8 mouse cellular contexts compared by ENCODE assay signal in the genomic region with DNA sequence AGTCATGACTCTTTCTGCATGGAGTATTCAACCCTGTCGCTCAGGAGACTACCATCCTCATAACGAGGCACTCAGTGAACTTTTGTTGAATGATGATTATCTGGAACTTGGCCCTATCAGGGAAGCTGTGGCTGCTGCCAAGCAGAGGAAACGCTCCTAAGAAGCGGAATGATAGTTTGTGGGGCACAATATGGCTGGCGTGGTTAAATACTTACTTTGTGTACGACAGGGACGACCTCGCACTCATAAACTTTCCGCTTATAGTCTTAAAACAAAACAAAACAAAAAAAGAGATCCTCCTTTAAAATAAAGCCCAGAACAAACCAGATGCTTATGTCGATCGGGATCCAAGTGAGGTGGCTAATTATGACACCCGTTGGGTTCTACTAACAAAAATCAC. TPM values are rescaled to one million over a fixed set of nuclear protein-coding genes. Genes with fewer than 3 reads are reported as not detected.
DNase-seq lines count a peak whose midpoint lies in the region; ATAC-seq and TF ChIP-seq lines count a peak whose summit lies in the region.

No protein-coding gene starts in this region.

- peak overlapping the region; percentile 90 for H3K4me2 ChIP-seq in kidney, embryonic 16.5 days (replicated peaks; ENCODE audit: low read depth, low read length)
- H3K4me2 ChIP-seq in forebrain, embryonic 13.5 days = peak overlapping the region; percentile 88
- H3K4me2 ChIP-seq in stomach, postnatal 0 days (replicated peaks; ENCODE audit: low read depth) = peak overlapping the region; percentile 77

- no peaks in the 10 kb centered on the region for H3K9me3 ChIP-seq in kidney, embryonic 16.5 days (ENCODE audit: low read length)
- H3K9me3 ChIP-seq in forebrain, embryonic 13.5 days (replicated peaks) = no peaks in the 10 kb centered on the region
- H3K9me3 ChIP-seq in stomach, postnatal 0 days (ENCODE audit: control insufficient read depth, low read length) = no peaks in the 10 kb centered on the region

- H3K4me1 ChIP-seq in kidney, embryonic 16.5 days (ENCODE audit: insufficient read depth, low read length) = peaks cover 21% of the 10 kb centered on the region
- H3K4me1 ChIP-seq in forebrain, embryonic 13.5 days = peaks cover 23% of the 10 kb centered on the region
- H3K4me1 ChIP-seq in liver, adult 2 months (ENCODE audit: control insufficient read depth, insufficient read depth, low read length) = peaks cover 7% of the 10 kb centered on the region
- peaks cover 2% of the 10 kb centered on the region; the same call in 1 of the 2 replicates for H3K4me1 ChIP-seq in stomach, postnatal 0 days (replicated peaks; ENCODE audit: control insufficient read depth, insufficient read depth)

- no peak for DNase-seq in kidney, postnatal 36 days
- DNase-seq in NIH3T3 (ENCODE audit: low read depth) = peak; percentile 58
- peak; percentile 61 for DNase-seq in liver, adult 2 months (ENCODE audit: extremely low read depth, low read depth, low spot score)
- no peak for DNase-seq in stomach, postnatal 0 days (ENCODE audit: low spot score)
- no peak for DNase-seq in right cerebral cortex, postnatal 25 days
- DNase-seq in testis, postnatal 14 days (ENCODE audit: low spot score) = no peak

- peaks cover 15% of the 10 kb centered on the region; the same call in 1 of the 2 replicates for H3K79me2 ChIP-seq in liver, adult 2 months (ENCODE audit: control insufficient read depth, insufficient read depth, low read length)

- no peak for ATAC-seq in kidney, embryonic 16.5 days (ENCODE audit: low FRiP score, low TSS enrichment)
- ATAC-seq in forebrain, embryonic 13.5 days = no peak
- ATAC-seq in stomach, postnatal 0 days (ENCODE audit: low FRiP score, low TSS enrichment) = no peak

- no peak for TF ChIP-seq CTCF in liver, adult 2 months (IDR thresholded peaks at IDR 0.05; ENCODE audit: low read depth, low read length)
- no peak for TF ChIP-seq CTCF in stomach, postnatal 0 days (IDR thresholded peaks at IDR 0.05; ENCODE audit: low read depth)

- peak overlapping the region; percentile 90 for H3K9ac ChIP-seq in kidney, embryonic 16.5 days (replicated peaks; ENCODE audit: low read length)
- peak overlapping the region; percentile 77 for H3K9ac ChIP-seq in forebrain, embryonic 13.5 days
- H3K9ac ChIP-seq in liver, adult 2 months (ENCODE audit: low read depth, low read length) = peak overlapping the region; percentile 62
- peak overlapping the region; percentile 82 for H3K9ac ChIP-seq in stomach, postnatal 0 days (ENCODE audit: low read length)

- WGBS in kidney, embryonic 16.5 days = 2% methylated on average over 12 of the region's 12 CpGs
- WGBS in forebrain, embryonic 13.5 days = 3% methylated on average over 12 of the region's 12 CpGs
- under 1% methylated on average over 12 of the region's 12 CpGs for WGBS in liver, adult 2 months
- 1% methylated on average over 12 of the region's 12 CpGs for WGBS in stomach, postnatal 0 days

- H3K27ac ChIP-seq in kidney, embryonic 16.5 days (ENCODE audit: low read length) = peak overlapping the region; percentile 99
- H3K27ac ChIP-seq in forebrain, embryonic 13.5 days = peak overlapping the region; percentile 97
- peak overlapping the region; percentile 94 for H3K27ac ChIP-seq in liver, adult 2 months (replicated peaks; ENCODE audit: insufficient read depth, low read depth, low read length)
- peak overlapping the region; percentile 98 for H3K27ac ChIP-seq in stomach, postnatal 0 days (replicated peaks)

- H3K27me3 ChIP-seq in kidney, embryonic 16.5 days (ENCODE audit: insufficient read depth, low read length) = no peaks in the 10 kb centered on the region
- H3K27me3 ChIP-seq in forebrain, embryonic 13.5 days = no peaks in the 10 kb centered on the region
- no peaks in the 10 kb centered on the region for H3K27me3 ChIP-seq in liver, adult 2 months (ENCODE audit: control insufficient read depth, insufficient read depth, low read length)
- H3K27me3 ChIP-seq in stomach, postnatal 0 days (ENCODE audit: control insufficient read depth, insufficient read depth, low read length) = no peaks in the 10 kb centered on the region

- TF ChIP-seq POLR2A in liver, adult 2 months (IDR thresholded peaks at IDR 0.05; ENCODE audit: extremely low read depth, insufficient read depth, low read length) = no peak

- H3K4me3 ChIP-seq in kidney, embryonic 16.5 days (ENCODE audit: low read length) = peak overlapping the region; percentile 85
- peak overlapping the region; percentile 57 for H3K4me3 ChIP-seq in forebrain, embryonic 13.5 days
- H3K4me3 ChIP-seq in liver, adult 2 months (ENCODE audit: insufficient read depth, low read depth, low read length) = peak overlapping the region; percentile 74
- peak overlapping the region; percentile 69 for H3K4me3 ChIP-seq in stomach, postnatal 0 days (ENCODE audit: low read depth, low read length)

- no peak for TF ChIP-seq EP300 in stomach, postnatal 0 days (optimal IDR thresholded peaks at IDR 0.05)

- H3K36me3 ChIP-seq in kidney, embryonic 16.5 days (ENCODE audit: insufficient read depth, low read length) = peaks cover 7% of the 10 kb centered on the region; the same call in 1 of the 2 replicates
- H3K36me3 ChIP-seq in forebrain, embryonic 13.5 days (ENCODE audit: poor library complexity, severe bottlenecking) = peaks cover 15% of the 10 kb centered on the region
- H3K36me3 ChIP-seq in liver, adult 2 months (ENCODE audit: control insufficient read depth, insufficient read depth, low read length) = no peaks in the 10 kb centered on the region
- H3K36me3 ChIP-seq in stomach, postnatal 0 days (ENCODE audit: control insufficient read depth, insufficient read depth, low read length) = no peaks in the 10 kb centered on the region

RNA-seq across cellular contexts. Expression of gene Ascc1, which starts 0.4 kb away (rescaled TPM):
- polyA plus RNA-seq in kidney, embryonic 16.5 days (2015; fragmentation: Nextera tagmentation; extraction: Ambion mirVana) = 56.3 and 58.0 TPM in 2 replicates
- 42.1 and 43.1 TPM in 2 replicates for polyA plus RNA-seq in forebrain, embryonic 13.5 days (2015; fragmentation: Nextera tagmentation; extraction: Ambion mirVana)
- total RNA-seq in liver, adult 2 months (2014; rRNA removed) = 8.5 and 10.8 TPM in 2 replicates
- polyA plus RNA-seq in liver, adult 2 months (2012; rRNA removed) = 12.9 and 15.6 TPM in 2 replicates
- 29.0 and 31.6 TPM in 2 replicates for polyA plus RNA-seq in stomach, postnatal 0 days (2015; fragmentation: Nextera tagmentation; extraction: Ambion mirVana)

RNA-seq across cellular contexts. Expression of gene Anapc16, which starts 0.7 kb away (rescaled TPM):
- polyA plus RNA-seq in kidney, embryonic 16.5 days (2015; fragmentation: Nextera tagmentation; extraction: Ambion mirVana) = 93.6 and 95.2 TPM in 2 replicates
- polyA plus RNA-seq in forebrain, embryonic 13.5 days (2015; fragmentation: Nextera tagmentation; extraction: Ambion mirVana) = 122 TPM in 2 replicates
- 22.8 and 28.1 TPM in 2 replicates for total RNA-seq in liver, adult 2 months (2014; rRNA removed)
- polyA plus RNA-seq in liver, adult 2 months (2012; rRNA removed) = 48.9 and 50.4 TPM in 2 replicates
- 76.8 and 86.4 TPM in 2 replicates for polyA plus RNA-seq in stomach, postnatal 0 days (2015; fragmentation: Nextera tagmentation; extraction: Ambion mirVana)

RNA-seq across cellular contexts. Expression of gene Ddit4, which starts 50.6 kb away (rescaled TPM):
- polyA plus RNA-seq in kidney, embryonic 16.5 days (2015; fragmentation: Nextera tagmentation; extraction: Ambion mirVana) = 30.6 and 31.9 TPM in 2 replicates
- polyA plus RNA-seq in forebrain, embryonic 13.5 days (2015; fragmentation: Nextera tagmentation; extraction: Ambion mirVana) = 69.3 and 71.3 TPM in 2 replicates
- 5.2 and 8.8 TPM in 2 replicates for total RNA-seq in liver, adult 2 months (2014; rRNA removed)
- polyA plus RNA-seq in liver, adult 2 months (2012; rRNA removed) = 13.6 and 16.4 TPM in 2 replicates
- 12.4 and 17.3 TPM in 2 replicates for polyA plus RNA-seq in stomach, postnatal 0 days (2015; fragmentation: Nextera tagmentation; extraction: Ambion mirVana)

Comparison
In these comparisons a context has a peak if more than half of its experiments do, and no peak if none do; other contexts are left out.
1. DNase-seq: peak in NIH3T3 (single experiment) and liver, adult 2 months (single experiment); none in kidney, postnatal 36 days (0 of 2), stomach, postnatal 0 days (single experiment), right cerebral cortex, postnatal 25 days (single experiment) and testis, postnatal 14 days (single experiment).
2. Peak in every context shown above with its lines, with median percentiles within 50 percentile points of each other: H3K27ac ChIP-seq, H3K4me2 ChIP-seq, H3K4me3 ChIP-seq and H3K9ac ChIP-seq.